Mouse (Mus musculus) hindbrain, embryonic 15.5 days (tissue): ENCODE measurements around the gene Sema3c. TPM values are rescaled to one million over a fixed set of nuclear protein-coding genes. Genes with fewer than 3 reads are reported as not detected.
"Not testable (repeated sequence)": the region's sequence is repeated elsewhere in the genome, so short reads cannot be mapped to it uniquely, and the experiment has no call there.

ENCODE experiments used
- ATAC-seq: fragments of 200-750 bp; cut with Nextera tagmentation; 2 replicates; pipeline ENCODE4 v1.8.0; 2017; ENCODE audit warnings: low read depth, moderate number of reproducible peaks, moderate TSS enrichment; ENCODE audit not compliant: low FRiP score
- H3K27ac ChIP-seq: fragments of 300-500 bp; sonication (generic); replicated peaks from 2 replicates; pipeline ENCODE4 v1.5.1; 2015; ENCODE audit warnings: mild to moderate bottlenecking, inconsistent platforms
- H3K27me3 ChIP-seq: fragments of 300-500 bp; sonication (generic); 2 replicates; pipeline ENCODE4 v1.6.1; 2015; ENCODE audit warnings: control low read depth, inconsistent platforms
- H3K36me3 ChIP-seq: fragments of 300-500 bp; sonication (generic); 2 replicates; pipeline ENCODE4 v1.6.1; 2015; ENCODE audit warnings: control low read depth, inconsistent platforms
- H3K4me1 ChIP-seq: fragments of 300-500 bp; sonication (generic); replicated peaks from 2 replicates; pipeline ENCODE4 v1.6.1; 2015; ENCODE audit warnings: control low read depth, inconsistent platforms
- H3K4me2 ChIP-seq: fragments of 300-500 bp; sonication (generic); 2 replicates; pipeline ENCODE4 v1.6.1; 2015; ENCODE audit warnings: moderate library complexity, mild to moderate bottlenecking, inconsistent platforms
- H3K4me3 ChIP-seq: fragments of 300-500 bp; sonication (generic); 2 replicates; pipeline ENCODE4 v1.5.1; 2015; ENCODE audit warnings: mild to moderate bottlenecking, inconsistent platforms
- H3K9ac ChIP-seq: fragments of 300-500 bp; sonication (generic); 2 replicates; pipeline ENCODE4 v1.6.1; 2015; ENCODE audit warnings: inconsistent platforms
- H3K9me3 ChIP-seq: fragments of 300-500 bp; sonication (generic); 2 replicates; pipeline ENCODE4 v1.6.1; 2016; ENCODE audit warnings: control low read depth, inconsistent platforms
- WGBS: fragments of 180-500 bp; shearing (Covaris S2); methylation state at CpG from one replicate; pipeline ENCODE4 v1.1.7; 2015; 5-methylcytosine and 5-hydroxymethylcytosine counted together
- polyA plus RNA-seq: library from polyadenylated mRNA; unstranded; fragments of >200 nt; fragmentation: Nextera tagmentation; extraction: Ambion mirVana; gene quantifications from 2 replicates; pipeline ENCODE4 v1.2.1, GENCODE M21; 2015

Gene Sema3c
- 13.2 and 14.1 TPM in 2 replicates for polyA plus RNA-seq

GRCm38 (mm10) chr5:17573694-17574380 is at the start of gene Sema3c:
Sema3c (plus strand) TSS chr5:17574281.
- Histone ChIP-seq H3K9me3 (no peaks in the 10 kb centered on the region), H3K9ac (peak within 1 kb of the TSS; percentile 61), H3K4me3 (peak within 1 kb of the TSS; percentile 77), H3K36me3 (no peaks in the 10 kb centered on the region), H3K27ac (peak within 1 kb of the TSS; percentile 61), H3K4me2 (peak within 1 kb of the TSS; percentile 89), H3K4me1 (0 out of 2 replicates have a peak, but pooled peaks cover 14% of the 10 kb centered on the region), H3K27me3 (0 out of 2 replicates have a peak, but pooled peaks cover 11% of the 10 kb centered on the region)
- ATAC-seq: peak; percentile 16; the same call in 1 of the 2 replicates
- 1% methylated on average over 16 of the region's 16 CpGs for WGBS

- not testable (repeated sequence) for H3K4me3 ChIP-seq, ATAC-seq, H3K4me2 ChIP-seq, H3K9ac ChIP-seq, H3K27me3 ChIP-seq, H3K36me3 ChIP-seq, H3K27ac ChIP-seq, H3K4me1 ChIP-seq, H3K9me3 ChIP-seq
- WGBS: 94% methylated on average over 2 of the region's 2 CpGs
Observed at GRCm38 (mm10) chr5:17531165-17531564, 42.9 kb upstream of the Sema3c start.

GRCm38 (mm10) chr5:17543141-17543540 is 30.9 kb upstream of the Sema3c start:
- H3K36me3 ChIP-seq: no peaks in the 10 kb centered on the region
- H3K27me3 ChIP-seq: no peaks in the 10 kb centered on the region
- no peak for ATAC-seq

GRCm38 (mm10) chr5:17544904-17545449 is 29.1 kb upstream of the Sema3c start:
- H3K27me3 ChIP-seq: no peaks in the 10 kb centered on the region
- H3K4me2 ChIP-seq: no peak overlapping the region
- H3K36me3 ChIP-seq: no peaks in the 10 kb centered on the region
- H3K9me3 ChIP-seq: no peaks in the 10 kb centered on the region
- no peak overlapping the region for H3K4me3 ChIP-seq
- no peak overlapping the region for H3K9ac ChIP-seq
- no peak overlapping the region for H3K27ac ChIP-seq
- 84% methylated on average over 2 of the region's 2 CpGs for WGBS
- no peak for ATAC-seq
- no peaks in the 10 kb centered on the region for H3K4me1 ChIP-seq

More at GRCm38 (mm10) chr5:17543141-17543540, 30.9 kb upstream of the Sema3c start:
- Histone ChIP-seq H3K9ac (no peak overlapping the region), H3K27ac (no peak overlapping the region), H3K4me3 (no peak overlapping the region), H3K4me1 (no peaks in the 10 kb centered on the region), H3K9me3 (no peaks in the 10 kb centered on the region), H3K4me2 (no peak overlapping the region)
- WGBS: 78% methylated on average over 4 of the region's 4 CpGs

- Histone ChIP-seq H3K4me3 (no peak overlapping the region), H3K4me1 (no peaks in the 10 kb centered on the region), H3K27ac (no peak overlapping the region), H3K9ac (no peak overlapping the region), H3K36me3 (no peaks in the 10 kb centered on the region), H3K9me3 (no peaks in the 10 kb centered on the region), H3K4me2 (no peak overlapping the region), H3K27me3 (no peaks in the 10 kb centered on the region)
- 29% methylated on average over 3 of the region's 3 CpGs for WGBS
- ATAC-seq: no peak
Observed at GRCm38 (mm10) chr5:17551693-17552092, 22.4 kb upstream of the Sema3c start.

GRCm38 (mm10) chr5:17556073-17556473 is 18.0 kb upstream of the Sema3c start:
- Histone ChIP-seq H3K4me1 (no peaks in the 10 kb centered on the region), H3K4me3 (no peak overlapping the region), H3K27me3 (no peaks in the 10 kb centered on the region), H3K27ac (no peak overlapping the region), H3K4me2 (no peak overlapping the region), H3K9me3 (no peaks in the 10 kb centered on the region), H3K9ac (no peak overlapping the region), H3K36me3 (no peaks in the 10 kb centered on the region)
- ATAC-seq: peak; percentile 72; the same call in 1 of the 2 replicates
- 27% methylated on average over 7 of the region's 7 CpGs for WGBS

- no peaks in the 10 kb centered on the region for H3K36me3 ChIP-seq
- no peak overlapping the region for H3K4me3 ChIP-seq
- H3K4me1 ChIP-seq: no peaks in the 10 kb centered on the region
- H3K27me3 ChIP-seq: no peaks in the 10 kb centered on the region
- ATAC-seq: no peak
- H3K9me3 ChIP-seq: no peaks in the 10 kb centered on the region
- WGBS: 87% methylated on average over 3 of the region's 3 CpGs
- no peak overlapping the region for H3K27ac ChIP-seq
- H3K4me2 ChIP-seq: no peak overlapping the region
- H3K9ac ChIP-seq: no peak overlapping the region
Observed at GRCm38 (mm10) chr5:17556715-17557265, 17.3 kb upstream of the Sema3c start.

- Histone ChIP-seq H3K4me1 (0 out of 2 replicates have a peak, but pooled peaks cover 14% of the 10 kb centered on the region), H3K27me3 (0 out of 2 replicates have a peak, but pooled peaks cover 11% of the 10 kb centered on the region), H3K27ac (no peak overlapping the region), H3K36me3 (no peaks in the 10 kb centered on the region), H3K4me3 (no peak overlapping the region), H3K4me2 (no peak overlapping the region), H3K9me3 (no peaks in the 10 kb centered on the region), H3K9ac (no peak overlapping the region)
- WGBS: 91% methylated on average over 6 of the region's 6 CpGs
- ATAC-seq: no peak
Observed at GRCm38 (mm10) chr5:17571571-17571970, 2.5 kb upstream of the Sema3c start.

GRCm38 (mm10) chr5:17574413-17575182 is 517 bp downstream of the Sema3c start:
- H3K9me3 ChIP-seq: no peaks in the 10 kb centered on the region
- peak overlapping the region; percentile 77 for H3K4me3 ChIP-seq
- 0 out of 2 replicates have a peak, but pooled peaks cover 11% of the 10 kb centered on the region for H3K27me3 ChIP-seq
- peak; percentile 96 for ATAC-seq
- H3K4me2 ChIP-seq: peak overlapping the region; percentile 89
- H3K27ac ChIP-seq: peak overlapping the region; percentile 61
- WGBS: under 1% methylated on average over 59 of the region's 59 CpGs
- H3K36me3 ChIP-seq: no peaks in the 10 kb centered on the region
- H3K4me1 ChIP-seq: 0 out of 2 replicates have a peak, but pooled peaks cover 14% of the 10 kb centered on the region
- H3K9ac ChIP-seq: peak overlapping the region; percentile 61

GRCm38 (mm10) chr5:17575183-17575495 is 1.1 kb downstream of the Sema3c start:
- H3K27me3 ChIP-seq: 0 out of 2 replicates have a peak, but pooled peaks cover 11% of the 10 kb centered on the region
- peak overlapping the region; percentile 61; the same call in 1 of the 2 replicates for H3K9ac ChIP-seq
- peak overlapping the region; percentile 77 for H3K4me3 ChIP-seq
- no peak for ATAC-seq
- H3K36me3 ChIP-seq: no peaks in the 10 kb centered on the region
- WGBS: 16% methylated on average over 7 of the region's 7 CpGs
- no peak overlapping the region for H3K27ac ChIP-seq
- peak overlapping the region; percentile 89 for H3K4me2 ChIP-seq
- H3K9me3 ChIP-seq: no peaks in the 10 kb centered on the region
- 0 out of 2 replicates have a peak, but pooled peaks cover 14% of the 10 kb centered on the region for H3K4me1 ChIP-seq

- Histone ChIP-seq H3K4me2 (peak overlapping the region; percentile 89), H3K9ac (no peak overlapping the region), H3K4me1 (0 out of 2 replicates have a peak, but pooled peaks cover 14% of the 10 kb centered on the region), H3K9me3 (no peaks in the 10 kb centered on the region), H3K27ac (no peak overlapping the region), H3K36me3 (no peaks in the 10 kb centered on the region), H3K27me3 (0 out of 2 replicates have a peak, but pooled peaks cover 11% of the 10 kb centered on the region), H3K4me3 (0 out of 2 replicates have a peak overlapping the region, but pooled peaks have one; percentile 8)
- WGBS: 48% methylated on average over 2 of the region's 2 CpGs
- no peak for ATAC-seq
Observed at GRCm38 (mm10) chr5:17576069-17576468, 2.0 kb downstream of the Sema3c start.
